In genomic region chr13:39702621-39703020, GRCm38 (mm10) we compare ENCODE assay signal across 35 mouse cellular contexts.
"Had no signal": no experiment of that assay in that cellular context is flagged by ENCODE, and none has a peak within 500 bp of the region (broad histone marks: within the 10 kb centered on the region; RNA-seq: fewer than 3 reads in every experiment).

No protein-coding gene starts in this region.

- H3K9ac ChIP-seq: heart, embryonic 12.5 days; heart, embryonic 13.5 days; heart, embryonic 15.5 days; hindbrain, embryonic 12.5 days; hindbrain, embryonic 13.5 days; hindbrain, embryonic 14.5 days; hindbrain, embryonic 15.5 days; intestine, embryonic 15.5 days; kidney, embryonic 15.5 days had no signal

- DNase-seq: heart, postnatal 10 days; heart, postnatal 14 days; heart, postnatal 36 days; heart, postnatal 4 days; kidney, adult 11 months; kidney, adult 18-20 months; kidney, adult 2 months; kidney, adult 8-10 months; kidney, adult 9 months; kidney, postnatal 10 days; kidney, postnatal 14 days; kidney, postnatal 25 days; kidney, postnatal 36 days; kidney, postnatal 4 days; layer of hippocampus, adult 9-11 months; layer of hippocampus, postnatal 36 days had no signal

- H3K4me2 ChIP-seq: heart, embryonic 11.5 days; heart, embryonic 12.5 days; heart, embryonic 13.5 days; heart, embryonic 15.5 days; hindbrain, embryonic 12.5 days; hindbrain, embryonic 13.5 days; hindbrain, embryonic 14.5 days; hindbrain, embryonic 15.5 days; intestine, embryonic 15.5 days; kidney, embryonic 15.5 days had no signal

- H3K9me3 ChIP-seq: heart, embryonic 10.5 days; heart, embryonic 12.5 days; heart, embryonic 13.5 days; heart, embryonic 15.5 days; hindbrain, embryonic 10.5 days; hindbrain, embryonic 12.5 days; hindbrain, embryonic 13.5 days; hindbrain, embryonic 15.5 days; intestine, embryonic 15.5 days; kidney, embryonic 15.5 days had no signal

- H3K4me1 ChIP-seq: heart, embryonic 10.5 days; heart, embryonic 12.5 days; heart, embryonic 13.5 days; heart, embryonic 15.5 days; hindbrain, embryonic 10.5 days; hindbrain, embryonic 12.5 days; hindbrain, embryonic 13.5 days; hindbrain, embryonic 15.5 days; intestine, embryonic 15.5 days; kidney, embryonic 15.5 days had no signal

- H3K36me3 ChIP-seq: heart, embryonic 10.5 days; heart, embryonic 12.5 days; heart, embryonic 13.5 days; heart, embryonic 15.5 days; hindbrain, embryonic 10.5 days; hindbrain, embryonic 12.5 days; hindbrain, embryonic 13.5 days; hindbrain, embryonic 15.5 days; intestine, embryonic 15.5 days; kidney, embryonic 15.5 days had no signal

- ATAC-seq: hindbrain, embryonic 16.5 days; hindbrain, postnatal 0 days; inflammation-experienced regulatory T-cells, adult 6 months; intestine, embryonic 15.5 days; intestine, embryonic 16.5 days; intestine, postnatal 0 days had no signal

- H3K4me3 ChIP-seq: heart, embryonic 10.5 days; heart, embryonic 12.5 days; heart, embryonic 13.5 days; heart, embryonic 15.5 days; hindbrain, embryonic 10.5 days; hindbrain, embryonic 12.5 days; hindbrain, embryonic 13.5 days; hindbrain, embryonic 15.5 days; intestine, embryonic 15.5 days; kidney, embryonic 15.5 days; layer of hippocampus, adult 2 months had no signal

- H3K27ac ChIP-seq: heart, embryonic 10.5 days; heart, embryonic 13.5 days; heart, embryonic 15.5 days; hindbrain, embryonic 10.5 days; hindbrain, embryonic 12.5 days; hindbrain, embryonic 13.5 days; hindbrain, embryonic 14.5 days; hindbrain, embryonic 15.5 days; hindbrain, postnatal 0 days; intestine, embryonic 15.5 days; kidney, embryonic 15.5 days; kidney, postnatal 0 days; layer of hippocampus, adult 2 months had no signal

- H3K27me3 ChIP-seq: heart, embryonic 12.5 days; heart, embryonic 13.5 days; heart, embryonic 15.5 days; hindbrain, embryonic 12.5 days; hindbrain, embryonic 13.5 days; hindbrain, embryonic 15.5 days; intestine, embryonic 15.5 days; kidney, embryonic 15.5 days had no signal
